In the genomic region with DNA sequence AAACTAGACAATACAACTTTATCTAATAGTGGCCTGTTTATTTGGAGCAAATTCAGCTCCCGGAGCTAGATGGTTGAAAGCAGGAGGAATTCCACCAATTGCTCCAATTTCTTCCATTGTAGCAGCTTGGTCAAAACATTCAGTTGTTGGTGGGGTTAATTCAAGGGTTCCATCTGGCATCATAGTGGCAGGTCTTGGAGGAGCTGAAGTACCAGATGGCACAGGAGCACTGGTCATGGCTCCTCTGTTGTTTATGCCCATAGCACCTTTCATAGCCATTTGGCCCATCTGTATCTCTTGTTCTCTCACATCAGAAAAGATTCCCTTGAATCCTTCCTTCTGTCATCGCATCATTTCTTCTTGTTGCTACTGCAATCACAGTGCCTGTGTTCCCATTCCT, we compare ENCODE assay signal across 15 mouse cellular contexts.
DNase-seq lines count a peak whose midpoint lies in the region.
"Had no signal": no experiment of that assay in that cellular context is flagged by ENCODE, and none has a peak within 500 bp of the region (broad histone marks: within the 10 kb centered on the region; RNA-seq: fewer than 3 reads in every experiment).

No protein-coding gene starts in this region.

- peak; percentile 96 for DNase-seq in brain, adult 2 months (ENCODE audit: low read depth, low spot score)
- peak; percentile 46 for DNase-seq in cerebellum, adult 11 months
- peak; percentile 52 for DNase-seq in cerebellum, adult 8-10 months
- DNase-seq in cerebellum, postnatal 14 days, result peak; percentile 5 to 32
- DNase-seq in heart, adult 9 months (ENCODE audit: low spot score in 2 of 2), result no peak
- no peak for DNase-seq in frontal cortex, postnatal 25 days (ENCODE audit: low spot score in 2 of 2)
- no peak for DNase-seq in natural killer cell, adult 2 months (ENCODE audit: low spot score in 2 of 2)
- DNase-seq: adrenal gland, adult 8-10 months; adrenal gland, postnatal 36 days; forebrain, postnatal 0 days; gastrocnemius, adult 2 months; gastrocnemius, postnatal 25 days; heart, postnatal 10 days; heart, postnatal 4 days; kidney, adult 18-20 months had no signal

Comparison
In these comparisons a context has a peak if more than half of its experiments do, and no peak if none do; other contexts are left out.
1. DNase-seq: peak in brain, adult 2 months (single experiment), cerebellum, adult 11 months (single experiment), cerebellum, adult 8-10 months (single experiment) and cerebellum, postnatal 14 days (2 of 2); none in heart, adult 9 months (0 of 2), frontal cortex, postnatal 25 days (0 of 2) and natural killer cell, adult 2 months (0 of 2).